Mouse (Mus musculus) heart, postnatal 0 days (tissue): ENCODE results near the gene Rtraf.

Source experiments
- CTCF ChIP-seq: IDR thresholded peaks from 2 replicates; pipeline ENCODE4 v1.5.1; 2016; ENCODE audit warnings: antibody characterized with exemption, control low read depth, low read depth
- EP300 ChIP-seq: IDR thresholded peaks from 2 replicates; pipeline ENCODE4 v1.6.1; 2016; ENCODE audit warnings: antibody characterized with exemption, low read depth

DNA sequence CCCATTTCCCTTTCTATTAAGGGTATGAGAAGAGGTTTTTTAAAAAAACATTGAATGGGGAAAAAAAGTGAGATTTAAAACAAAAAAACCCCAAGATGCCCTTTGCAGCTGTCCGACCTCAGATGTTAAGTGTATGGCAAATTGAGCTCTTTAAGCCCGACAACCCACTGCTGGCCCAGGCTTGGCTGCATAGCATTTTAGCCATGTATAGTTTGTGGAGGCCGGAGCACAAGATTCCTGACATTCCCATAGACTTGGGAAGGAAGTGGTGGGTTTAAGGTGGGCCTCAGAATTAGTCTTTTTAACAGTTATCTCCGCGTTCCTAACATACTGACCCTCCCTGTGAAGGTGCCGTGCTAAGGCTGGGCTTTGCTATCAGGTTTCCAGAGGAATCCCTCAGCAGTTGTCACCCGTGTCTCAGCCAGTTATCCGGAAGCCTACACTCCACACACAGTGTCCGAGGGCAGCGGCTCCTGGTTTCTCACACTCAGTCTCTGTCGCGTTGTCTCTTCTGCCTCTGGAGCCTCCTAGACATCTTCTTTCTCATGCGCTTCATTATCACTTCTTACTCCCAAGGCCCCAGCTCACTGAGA, 49.5 kb downstream of the Rtraf start:
- no peak for TF ChIP-seq CTCF
- TF ChIP-seq EP300 = no peak
